Mouse (Mus musculus): ENCODE measurements around the gene Mybphl.

DNA sequence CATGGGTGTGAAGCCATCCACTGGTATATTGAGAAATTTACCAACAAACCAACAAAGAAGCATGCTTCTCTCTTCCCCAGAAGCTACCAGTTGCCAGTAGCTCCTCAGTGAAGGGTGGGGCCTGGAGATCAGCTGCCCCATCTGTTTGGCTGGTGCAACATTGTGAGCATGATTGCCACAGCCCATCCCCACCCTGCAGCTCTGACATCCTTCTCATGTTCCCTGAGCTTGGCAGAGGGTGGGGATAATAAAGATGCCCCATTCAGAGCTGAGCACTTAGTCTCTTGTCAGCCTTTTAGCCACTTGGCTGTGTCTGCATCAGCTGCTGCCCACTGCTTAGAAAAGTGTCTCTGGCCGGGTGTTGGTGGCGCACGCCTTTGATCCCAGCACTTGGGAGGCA lies 41.7 kb upstream of the Mybphl start:
- TF ChIP-seq CTCF (IDR thresholded peaks at IDR 0.05; ENCODE audit: extremely low read depth, insufficient read depth, insufficient read length, insufficient replicate concordance): no peak
- no peak for TF ChIP-seq POLR2A (IDR thresholded peaks at IDR 0.05; ENCODE audit: low read depth, low read length)

Measured in spleen, adult 2 months (tissue).